Mouse (Mus musculus) megakaryocyte, embryonic 14.5 days (primary cell): ENCODE measurements at regions not wholly inside any gene's neighbourhood (a gene's known extent, or its start where the extent isn't known, plus 50 kb on each side); places are given as distances from the start of the nearest gene placed in this dataset.

ENCODE experiments used
- FLI1 ChIP-seq: IDR thresholded peaks from 2 replicates; pipeline ENCODE4 v1.6.1; 2012; ENCODE audit warnings: low read length, inconsistent platforms, mixed read lengths
- GATA1 ChIP-seq: IDR thresholded peaks from 3 replicates; pipeline ENCODE4 v1.6.1; 2012; ENCODE audit warnings: mixed read lengths, low read length, inconsistent platforms, borderline replicate concordance

- TF ChIP-seq GATA1 = no peak
- TF ChIP-seq FLI1 = no peak
Measured at GRCm38 (mm10) chr10:70717464-70717863, 61.7 kb upstream of the Phyhipl start.
